Mouse (Mus musculus) C2C12 (cell line): ENCODE results near the gene Ltbp2.

Experiments
- CEBPB ChIP-seq: IDR thresholded peaks from one replicate; pipeline ENCODE4 v1.6.1; 2011; ENCODE audit warnings: low read depth, mild to moderate bottlenecking, control low read depth, moderate library complexity
- CTCF ChIP-seq: IDR thresholded peaks from one replicate; pipeline ENCODE4 v1.5.1; 2011; ENCODE audit not compliant: control insufficient read depth, insufficient read depth, insufficient read length
- FOSL1 ChIP-seq: IDR thresholded peaks from one replicate; pipeline ENCODE4 v1.8.0; 2011; ENCODE audit warnings: mild to moderate bottlenecking, low read length; ENCODE audit not compliant: poor library complexity, insufficient read depth, severe bottlenecking
- MAX ChIP-seq: IDR thresholded peaks from one replicate; pipeline ENCODE4 v1.6.1; 2011; ENCODE audit warnings: mild to moderate bottlenecking, control low read depth
- MYOD1 ChIP-seq: IDR thresholded peaks from one replicate; pipeline ENCODE4 v1.6.1; 2011; ENCODE audit warnings: low read depth; ENCODE audit not compliant: control insufficient read depth, insufficient read length
- MYOG ChIP-seq: IDR thresholded peaks from one replicate; pipeline ENCODE4 v1.6.1; 2011; ENCODE audit not compliant: control insufficient read depth, insufficient read length; ENCODE audit errors: extremely low read depth
- USF1 ChIP-seq: IDR thresholded peaks from one replicate; pipeline ENCODE4 v1.6.1; 2011; ENCODE audit warnings: low read depth, mild to moderate bottlenecking, control low read depth, moderate library complexity

DNA sequence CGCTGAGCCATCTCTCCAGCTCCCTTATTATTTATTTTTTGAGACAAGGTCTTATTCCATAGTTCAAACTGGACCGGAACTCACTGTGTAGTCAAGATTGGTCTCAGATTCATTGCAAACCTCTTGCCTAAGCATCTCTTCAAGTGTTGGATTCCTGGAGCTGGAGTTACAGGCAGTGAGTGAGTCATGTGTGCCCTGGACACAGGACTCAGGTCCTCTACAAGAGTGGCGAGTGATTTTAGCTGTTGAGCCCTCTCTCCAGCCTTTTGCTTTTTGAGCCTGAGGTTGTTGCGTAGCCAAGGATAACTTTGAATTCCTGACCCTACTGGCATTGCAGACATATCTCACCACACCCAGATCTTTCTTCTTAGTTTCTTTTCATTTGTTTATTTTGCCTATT, 130.6 kb downstream of the Ltbp2 start:
- TF ChIP-seq CTCF = no peak
- no peak for TF ChIP-seq USF1
- TF ChIP-seq MAX = no peak
- TF ChIP-seq MYOD1 = no peak
- TF ChIP-seq CEBPB = no peak
- TF ChIP-seq MYOG = no peak
- TF ChIP-seq FOSL1 = no peak
